Mouse (Mus musculus): ENCODE results near the gene Tamm41.

DNA sequence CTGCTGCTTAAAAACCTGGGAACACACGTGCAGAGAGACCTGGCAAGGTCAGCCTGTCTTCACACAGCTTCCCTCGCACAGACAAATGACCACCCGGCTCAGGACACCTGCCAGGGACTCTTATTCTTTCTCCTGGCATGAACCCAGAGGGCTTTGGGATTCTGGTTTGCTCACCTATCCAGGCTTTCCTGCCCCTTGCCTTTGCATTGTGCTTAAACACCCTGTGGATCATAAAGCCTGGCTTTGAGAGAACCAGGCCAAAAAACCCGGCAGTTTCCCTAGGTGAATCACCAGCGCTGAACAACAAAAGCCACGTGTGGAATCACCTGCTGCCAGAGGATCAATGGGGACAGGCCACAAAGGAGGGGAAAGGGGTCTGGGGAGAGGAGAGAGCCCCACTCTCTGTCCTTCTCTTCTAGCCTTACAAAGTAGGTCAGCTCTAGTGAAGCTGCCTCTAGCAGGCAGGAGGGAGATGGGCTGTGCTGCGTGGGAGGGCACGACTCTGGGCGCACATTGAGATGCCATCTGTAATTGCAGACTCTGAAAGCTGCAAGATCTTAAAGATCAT, 47.7 kb upstream of the Tamm41 start:
- no peak for TF ChIP-seq CHD2 (IDR thresholded peaks at IDR 0.05; ENCODE audit: low read depth, low read length)
- TF ChIP-seq ZNF384 (IDR thresholded peaks at IDR 0.05; ENCODE audit: low read depth, low read length), result no peak
